Mouse (Mus musculus) adrenal gland (tissue): Measurements from ENCODE around the gene Snrpd3.
"Not testable (repeated sequence)": the region's sequence is repeated elsewhere in the genome, so short reads cannot be mapped to it uniquely, and the experiment has no call there.

Experiments
- intact Hi-C: fragments of 180-260 bp; cut with DNase I; formaldehyde crosslinking; loops from one replicate; pipeline ENCODE4 v1.15.1; 2025

The Snrpd3 gene

DNA sequence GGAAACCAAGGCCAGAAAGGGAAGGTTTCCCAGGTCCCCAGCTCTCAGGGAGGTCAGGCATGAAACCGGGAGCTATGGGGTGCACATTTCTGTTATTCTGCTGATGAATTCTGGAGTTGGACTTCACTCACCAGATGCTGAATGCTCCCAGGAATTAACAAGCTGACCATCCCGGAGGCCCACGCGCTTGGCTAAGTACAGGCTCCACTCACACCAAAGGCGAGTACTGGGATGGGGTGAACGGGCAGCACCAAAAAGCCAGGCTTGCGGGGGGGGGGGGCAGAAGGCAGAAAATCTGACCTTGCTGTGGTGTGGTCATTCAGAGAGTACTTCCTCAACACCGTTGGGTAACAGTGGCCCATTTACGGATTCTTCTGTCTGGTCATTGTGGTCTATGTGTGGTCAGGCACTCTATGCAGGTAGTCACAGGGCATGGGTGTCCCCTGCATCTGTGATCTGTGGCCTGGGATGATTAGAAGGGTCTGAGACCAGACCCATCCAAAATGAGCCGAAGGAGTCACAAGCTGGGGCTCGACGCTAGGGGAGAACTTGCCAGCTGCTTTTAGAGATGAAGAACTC, 47.4 kb downstream of the Snrpd3 start:
- intact Hi-C loops = no loop called here

DNA sequence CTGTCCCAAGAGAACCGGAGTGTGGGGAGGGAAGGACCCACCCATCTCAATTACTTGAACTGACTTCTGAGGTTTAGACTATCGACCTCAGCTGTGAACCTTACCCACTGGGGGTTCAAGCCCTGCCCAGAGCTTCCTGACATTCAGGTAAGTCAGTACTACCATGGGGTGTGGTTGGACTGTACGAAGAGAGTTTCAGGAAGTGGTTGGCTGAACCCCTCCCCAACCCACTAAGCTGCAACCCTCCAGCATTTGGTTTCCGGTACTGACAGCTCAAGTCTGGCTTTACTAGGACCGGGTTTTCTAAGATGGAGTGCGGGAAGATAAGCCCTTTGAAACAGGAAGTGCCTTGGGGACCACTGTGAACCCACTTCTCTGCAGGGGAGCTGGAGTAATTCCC, 48.1 kb downstream of the Snrpd3 start:
- intact Hi-C loops = no loop called here

DNA sequence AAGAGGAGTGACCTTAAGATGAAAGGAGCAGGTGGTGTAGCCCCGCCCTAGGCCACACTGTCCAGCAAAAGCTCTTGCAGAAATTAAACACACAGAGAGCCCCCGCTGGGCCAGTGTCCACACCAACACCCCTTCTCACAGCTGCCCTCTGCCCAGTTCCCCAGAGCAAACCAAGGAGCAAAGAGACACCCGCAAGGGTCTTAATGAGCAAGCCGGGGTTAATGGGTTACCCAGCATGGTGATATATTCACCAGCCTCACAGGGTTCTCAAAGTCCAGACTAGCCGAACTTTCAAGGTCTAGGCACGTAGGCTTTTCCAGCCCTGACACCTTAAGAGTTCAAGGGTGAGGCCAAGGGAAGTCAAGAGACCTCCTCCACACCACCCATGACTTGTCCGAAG, 48.6 kb downstream of the Snrpd3 start:
- intact Hi-C loops = no loop called here

DNA sequence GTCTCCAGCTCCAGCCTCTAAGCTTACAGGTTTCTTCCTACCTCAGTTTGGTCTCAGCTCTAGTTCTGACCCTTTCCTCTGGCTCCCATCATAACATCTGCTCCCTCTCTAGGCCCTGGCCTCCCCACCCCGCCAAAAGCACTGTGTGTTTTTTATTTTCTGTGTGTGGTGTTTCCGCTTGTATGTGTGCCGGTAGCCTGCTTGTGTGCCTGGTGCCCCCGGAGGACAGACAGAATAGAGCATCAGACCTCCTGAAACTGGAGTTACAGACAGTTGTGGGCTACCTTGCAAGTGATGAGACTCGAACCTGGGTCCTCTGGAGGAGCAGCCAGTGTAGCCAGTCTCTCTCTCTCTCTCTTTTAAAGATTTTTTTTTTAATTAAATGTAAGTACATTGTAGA, 49.0 kb downstream of the Snrpd3 start:
- intact Hi-C loops = no loop called here

DNA sequence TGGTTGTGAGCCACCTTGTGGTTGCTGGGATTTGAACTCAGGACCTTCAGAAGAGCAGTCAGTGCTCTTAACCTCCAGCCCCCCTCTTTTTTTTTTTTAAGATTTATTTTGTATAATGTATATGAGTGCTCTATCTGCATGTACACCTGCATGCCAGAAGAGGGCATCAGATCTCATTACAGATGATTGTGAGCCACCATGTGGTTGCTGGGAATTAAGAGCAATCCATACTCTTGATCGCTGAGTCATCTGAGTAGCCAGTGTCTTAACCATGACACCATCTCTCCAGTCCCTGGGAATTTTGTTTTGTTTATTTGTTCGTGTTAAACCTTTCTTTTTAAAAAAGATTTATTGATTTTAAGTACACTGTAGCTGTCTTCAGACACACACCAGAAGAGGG, 49.4 kb downstream of the Snrpd3 start:
- intact Hi-C loops = not testable (repeated sequence)

DNA sequence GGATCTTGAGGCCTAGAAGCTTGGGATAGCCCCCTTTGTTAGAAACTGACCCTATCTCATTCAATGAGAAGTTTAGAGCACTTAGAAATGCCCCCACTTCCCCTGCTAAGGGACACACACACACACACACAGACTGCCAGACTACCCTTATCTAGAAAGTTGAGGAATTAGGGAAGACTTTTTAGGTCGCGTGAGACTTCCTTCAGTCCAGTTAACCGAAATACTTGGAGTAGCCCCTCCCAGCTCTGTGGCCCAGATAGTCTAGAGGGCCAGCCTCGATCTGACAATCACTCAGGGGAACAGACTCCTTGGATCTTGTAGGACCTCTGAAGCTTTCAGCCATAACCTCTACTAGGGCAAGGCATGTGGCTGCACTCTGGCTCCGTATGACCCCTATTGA, 50.7 kb downstream of the Snrpd3 start:
- intact Hi-C loops = no loop called here

DNA sequence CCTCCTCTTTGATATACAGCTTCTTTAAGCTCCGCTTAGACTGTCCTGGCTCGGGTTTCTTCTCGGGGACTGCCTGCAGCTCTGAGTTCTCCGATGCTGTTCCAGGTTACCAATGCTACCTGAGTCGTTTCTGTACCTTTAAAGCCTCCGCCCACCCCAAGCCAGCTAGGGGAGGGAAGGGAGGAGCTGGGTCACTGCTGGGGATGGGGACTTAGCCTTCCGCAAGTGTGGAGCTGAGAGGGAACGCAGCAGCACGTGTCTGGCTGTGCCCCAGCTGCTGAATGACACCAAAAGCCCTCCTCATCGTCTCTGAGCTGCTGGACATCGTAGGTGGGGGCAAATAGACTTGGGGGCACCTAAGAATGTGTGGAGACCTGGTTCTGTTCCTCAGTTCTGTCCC, 51.1 kb downstream of the Snrpd3 start:
- intact Hi-C loops = no loop called here

DNA sequence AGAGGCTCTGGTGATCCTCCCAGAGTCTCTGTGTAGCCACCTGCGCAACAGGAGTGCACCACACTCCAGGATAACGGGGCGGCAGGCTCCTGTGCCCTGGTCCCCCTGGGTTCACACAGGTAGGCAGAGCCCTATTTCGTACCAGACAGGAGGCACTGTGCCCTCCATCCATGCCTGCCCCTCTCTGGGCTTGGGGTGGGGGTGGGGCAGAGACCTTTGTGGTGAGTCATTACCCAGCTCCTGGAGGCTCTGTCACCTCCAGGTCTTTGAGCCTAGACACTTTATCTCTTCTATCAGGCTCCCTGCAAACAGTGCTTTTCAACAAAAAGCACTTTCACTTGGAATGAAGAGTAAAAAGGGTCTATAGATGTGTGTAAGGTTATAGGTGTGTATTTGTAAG, 51.5 kb downstream of the Snrpd3 start:
- intact Hi-C loops = no loop called here

DNA sequence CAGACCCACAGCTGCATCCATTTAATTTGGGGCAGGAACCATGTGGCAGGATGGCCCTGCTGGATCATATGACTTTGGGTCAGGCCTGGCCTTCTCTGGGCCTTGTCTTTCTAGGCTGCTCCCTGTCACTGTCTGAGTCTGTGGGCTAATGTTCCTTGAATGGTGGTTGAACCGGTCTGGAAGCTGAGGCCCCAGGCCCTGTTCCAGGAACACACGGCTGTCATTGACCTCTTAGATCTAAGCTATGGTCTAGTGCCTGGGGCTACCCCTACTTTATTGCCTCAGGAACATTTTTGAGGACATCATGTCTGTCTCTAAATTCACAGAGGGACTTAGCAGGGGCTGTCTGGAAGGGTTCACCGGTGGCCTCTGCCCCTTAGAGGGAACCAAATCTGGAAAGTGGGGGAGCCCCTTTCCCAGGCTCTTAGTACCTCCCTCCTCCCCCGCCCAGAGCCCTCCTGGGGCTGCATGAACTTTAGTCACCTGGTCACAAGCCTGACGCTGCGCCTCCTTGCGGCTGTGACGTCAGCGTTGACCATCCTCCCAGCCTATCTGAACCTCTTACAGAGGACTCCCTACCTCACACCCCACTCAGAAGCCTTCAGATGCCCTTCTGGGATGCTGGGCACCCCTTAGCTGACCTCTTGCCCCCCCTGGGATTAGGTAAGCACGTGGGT, 53.8 kb downstream of the Snrpd3 start:
- intact Hi-C loops = no loop called here

DNA sequence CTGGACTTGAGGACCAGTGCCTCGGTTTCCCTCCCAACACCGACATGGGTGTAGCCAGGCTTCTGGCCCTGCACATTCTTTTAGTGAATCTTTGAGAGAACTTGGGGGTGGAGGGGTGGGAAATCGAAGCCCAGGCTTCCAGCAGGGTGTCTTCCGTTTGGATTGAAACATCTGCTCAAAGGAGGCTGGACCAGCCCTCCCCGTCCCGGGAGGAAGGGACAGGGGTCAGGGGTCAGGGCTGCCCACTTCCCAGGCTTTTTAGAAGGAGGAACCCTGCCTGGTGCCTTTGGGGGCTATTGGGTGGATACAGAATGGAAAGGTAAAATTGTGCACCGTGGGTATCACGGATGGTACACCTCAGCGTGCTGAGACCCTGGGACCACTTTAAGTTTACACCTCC, 54.6 kb downstream of the Snrpd3 start:
- intact Hi-C loops = no loop called here

DNA sequence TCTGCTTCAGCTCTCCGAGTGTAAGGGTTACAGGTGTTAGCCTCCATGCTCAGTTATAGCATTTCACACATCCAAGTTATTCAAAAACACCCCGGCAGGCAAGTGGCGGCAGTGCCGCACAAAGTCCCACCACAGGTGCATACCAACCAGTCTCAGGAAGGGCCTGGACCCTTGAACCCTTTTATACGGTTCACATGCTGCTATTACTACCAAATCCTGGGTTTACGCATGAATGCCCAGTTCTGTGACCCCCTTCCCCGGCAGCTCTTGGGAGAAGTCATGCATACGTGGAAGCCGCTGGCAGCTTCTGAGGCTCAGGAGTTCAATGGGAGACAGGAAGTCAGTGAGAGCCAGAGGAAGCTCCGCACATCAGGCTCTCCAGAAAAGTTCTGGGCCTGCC, 55.8 kb downstream of the Snrpd3 start:
- intact Hi-C loops = no loop called here

DNA sequence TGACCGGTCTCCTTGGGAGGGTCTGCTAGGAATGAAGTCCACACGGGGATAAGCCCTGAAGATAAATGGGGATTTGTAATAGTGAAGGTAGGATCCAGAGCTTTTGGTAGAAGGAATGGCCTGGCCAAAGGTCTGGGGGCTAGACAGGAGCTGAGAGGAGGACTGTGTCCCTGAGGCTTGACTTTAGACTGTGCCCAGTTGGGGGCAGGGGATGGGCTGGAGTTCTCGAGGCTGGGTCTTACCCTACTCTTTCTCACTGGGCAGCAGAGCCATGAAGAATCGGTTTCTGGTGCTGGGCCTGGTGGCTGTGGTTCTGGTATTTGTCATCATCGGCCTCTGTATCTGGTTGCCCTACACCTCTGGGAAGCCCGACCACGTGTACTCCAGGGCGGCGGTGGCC, 56.6 kb downstream of the Snrpd3 start:
- intact Hi-C loops = no loop called here

DNA sequence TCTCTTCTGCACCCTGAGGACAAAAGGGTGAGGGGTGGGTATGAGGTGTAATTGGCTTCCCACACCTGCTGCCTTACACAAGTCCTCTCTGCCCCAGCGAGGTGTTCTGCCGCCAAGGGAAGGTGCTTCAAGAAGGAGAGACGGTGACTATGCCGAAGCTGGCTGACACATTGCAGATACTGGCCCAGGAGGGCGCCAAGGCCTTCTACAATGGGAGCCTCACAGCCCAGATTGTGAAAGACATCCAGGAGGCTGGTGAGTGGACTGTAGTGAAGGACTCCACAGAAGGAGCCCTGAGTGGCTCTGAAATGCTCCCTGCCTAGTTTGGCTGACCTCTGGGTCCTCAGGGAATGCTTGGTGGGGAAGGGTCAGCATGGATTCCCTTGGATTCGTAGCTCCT, 61.8 kb downstream of the Snrpd3 start:
- intact Hi-C loops = no loop called here

DNA sequence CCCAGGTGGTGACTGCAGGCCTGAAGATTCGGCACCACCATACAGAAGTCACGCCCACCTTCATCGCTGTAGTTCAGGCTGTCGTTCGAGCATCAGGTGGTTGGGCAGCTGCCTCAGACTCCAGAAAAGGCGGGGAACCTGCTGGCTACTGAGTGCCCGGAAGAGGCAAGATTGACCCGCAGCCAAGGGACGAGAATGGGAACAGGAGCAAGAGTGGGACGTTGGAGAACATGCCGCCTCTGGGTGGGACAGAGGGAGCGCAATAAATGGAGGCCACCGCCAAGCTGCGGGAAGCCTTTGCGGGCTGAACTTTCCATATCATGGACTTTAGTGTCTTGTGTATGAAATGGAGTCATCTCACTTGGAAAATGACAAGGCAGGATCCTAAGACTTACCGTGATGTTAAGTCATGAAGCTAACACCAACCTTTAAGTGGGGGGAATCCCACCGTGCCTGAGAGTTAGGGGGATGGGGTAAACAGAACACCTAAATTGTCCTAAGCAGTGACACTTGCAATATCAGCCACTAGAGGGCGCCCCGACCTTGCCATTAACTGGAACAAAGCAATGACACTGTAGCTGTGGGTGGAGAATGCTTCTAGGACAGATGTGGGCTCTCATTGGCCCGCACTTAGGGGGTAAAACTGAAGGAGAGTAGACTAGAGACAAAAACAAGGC, 68.7 kb downstream of the Snrpd3 start:
- intact Hi-C loops = loop anchor here (2.0 to 5.0 kb wide), 4 partner anchors 49 to 366 kb away; partner anchors contain the start of gene Gm5134

DNA sequence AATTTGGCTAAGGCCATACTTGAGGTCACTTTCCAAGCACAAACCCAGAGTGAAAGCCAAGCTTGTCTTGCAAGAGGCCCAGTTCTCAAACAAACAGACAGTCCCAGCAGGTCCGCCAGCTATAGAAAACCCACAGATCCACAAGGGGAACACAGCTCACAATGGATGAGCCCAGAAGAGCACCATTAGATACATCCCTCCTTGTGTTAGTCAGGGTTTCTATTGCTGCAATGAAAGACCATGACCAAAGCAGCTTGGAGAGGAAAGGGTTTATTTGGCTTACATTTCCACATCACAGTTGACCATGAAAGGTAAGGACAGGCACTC, 69.2 kb downstream of the Snrpd3 start:
- intact Hi-C loops = loop anchor here (2.0 to 5.0 kb wide), 4 partner anchors 48 to 366 kb away; partner anchors contain the start of gene Gm5134
